Mouse (Mus musculus) frontal cortex, postnatal 25 days (tissue): ENCODE measurements at regions not wholly inside any gene's neighbourhood (a gene's known extent, or its start where the extent isn't known, plus 50 kb on each side); places are given as distances from the start of the nearest gene placed in this dataset.
A peak's percentile ranks its signal among the peaks of the same experiment; 100 is the strongest.

ENCODE experiments used
- DNase-seq, 2 experiments: peaks; one replicate each; pipeline ENCODE4 v3.0.0; 2022; ENCODE audit warnings: low spot score in 2 of 2

GRCm38 (mm10) chr14:54185265-54185830 lies 68.6 kb downstream of the Dad1 start:
- no peak for DNase-seq

- DNase-seq = no peak
Observed at GRCm38 (mm10) chr14:54183873-54184272, 70.0 kb downstream of the Dad1 start.

- no peak for DNase-seq
Observed at GRCm38 (mm10) chr14:54182838-54183237, 71.1 kb downstream of the Dad1 start.

GRCm38 (mm10) chr14:54181306-54181705 lies 72.6 kb downstream of the Dad1 start:
- DNase-seq = no peak

- no peak for DNase-seq
Observed at GRCm38 (mm10) chr14:54180754-54181153, 73.2 kb downstream of the Dad1 start.

GRCm38 (mm10) chr14:54180271-54180670 lies 73.6 kb downstream of the Dad1 start:
- no peak for DNase-seq

- no peak for DNase-seq
Observed at GRCm38 (mm10) chr14:54178856-54179255, 75.0 kb downstream of the Dad1 start.

- DNase-seq = no peak
Observed at GRCm38 (mm10) chr14:54176469-54176868, 77.4 kb downstream of the Dad1 start.

- no peak for DNase-seq
Observed at GRCm38 (mm10) chr14:54175476-54175875, 78.4 kb downstream of the Dad1 start.

- DNase-seq = no peak
Observed at GRCm38 (mm10) chr14:54173316-54173715, 80.6 kb downstream of the Dad1 start.

GRCm38 (mm10) chr14:54169254-54169653 lies 84.7 kb downstream of the Dad1 start:
- DNase-seq = no peak

- DNase-seq = no peak
Observed at GRCm38 (mm10) chr14:54168414-54168931, 85.4 kb downstream of the Dad1 start.

- no peak for DNase-seq
Observed at GRCm38 (mm10) chr14:54166057-54166456, 87.8 kb downstream of the Dad1 start.

GRCm38 (mm10) chr14:54164874-54165273 lies 89.0 kb downstream of the Dad1 start:
- DNase-seq = no peak

- no peak for DNase-seq
Observed at GRCm38 (mm10) chr14:54161916-54162315, 92.0 kb downstream of the Dad1 start.

GRCm38 (mm10) chr14:54161206-54161605 lies 92.7 kb downstream of the Dad1 start:
- no peak for DNase-seq

- no peak for DNase-seq
Observed at GRCm38 (mm10) chr14:54159816-54160215, 94.1 kb downstream of the Dad1 start.

- DNase-seq = no peak
Observed at GRCm38 (mm10) chr14:54158214-54158965, 95.5 kb downstream of the Dad1 start.

- no peak for DNase-seq
Observed at GRCm38 (mm10) chr14:54156536-54156935, 97.4 kb downstream of the Dad1 start.

GRCm38 (mm10) chr14:54152485-54153235 lies 101.2 kb downstream of the Dad1 start:
- peak; percentile 50 to 55 for DNase-seq

GRCm38 (mm10) chr14:54151921-54152320 lies 102.0 kb downstream of the Dad1 start:
- DNase-seq = no peak

GRCm38 (mm10) chr14:54151272-54151671 lies 102.6 kb downstream of the Dad1 start:
- no peak for DNase-seq

GRCm38 (mm10) chr14:54150221-54150620 lies 103.7 kb downstream of the Dad1 start:
- no peak for DNase-seq
